Mouse (Mus musculus): ENCODE measurements around the gene Prdm9. TPM values are rescaled to one million over a fixed set of nuclear protein-coding genes. Genes with fewer than 3 reads are reported as not detected.
A peak's percentile ranks its signal among the peaks of the same experiment; 100 is the strongest.
"Not testable (repeated sequence)": the region's sequence is repeated elsewhere in the genome, so short reads cannot be mapped to it uniquely, and the experiment has no call there.

Prdm9 gene
- polyA plus RNA-seq, 1 experiment from 2014 or later, result 0.66 TPM

GRCm38 (mm10) chr17:15577291-15577694 is 13.1 kb upstream of the Prdm9 start:
- 2% methylated on average over 23 of the region's 32 CpGs for WGBS
- Histone ChIP-seq H3K9me3 (ENCODE audit: control insufficient read depth, low read length) (no peaks in the 10 kb centered on the region), H3K4me2 (peak overlapping the region; percentile 41), H3K4me3 (ENCODE audit: low read depth, low read length) (peak overlapping the region; percentile 31), H3K4me1 (ENCODE audit: control insufficient read depth, insufficient read depth, low read length) (no peaks in the 10 kb centered on the region), H3K27me3 (ENCODE audit: control insufficient read depth, insufficient read depth, low read length) (no peaks in the 10 kb centered on the region), H3K9ac (ENCODE audit: low read length) (0 out of 2 replicates have a peak overlapping the region, but pooled peaks have one; percentile 12), H3K36me3 (ENCODE audit: control insufficient read depth, insufficient read depth, low read length) (no peaks in the 10 kb centered on the region), H3K27ac (ENCODE audit: low read depth, low read length) (no peak overlapping the region)
- ATAC-seq (ENCODE audit: low FRiP score) (peak; percentile 78; the same call in 1 of the 2 replicates), DNase-seq (ENCODE audit: low spot score, missing footprints) (peak; percentile 93)

- Histone ChIP-seq H3K4me3 (ENCODE audit: low read depth, low read length) (no peak overlapping the region), H3K4me2 (no peak overlapping the region), H3K4me1 (ENCODE audit: control insufficient read depth, insufficient read depth, low read length) (no peaks in the 10 kb centered on the region), H3K36me3 (ENCODE audit: control insufficient read depth, insufficient read depth, low read length) (no peaks in the 10 kb centered on the region), H3K27ac (ENCODE audit: low read depth, low read length) (no peak overlapping the region), H3K9ac (ENCODE audit: low read length) (no peak overlapping the region), H3K9me3 (ENCODE audit: control insufficient read depth, low read length) (no peaks in the 10 kb centered on the region), H3K27me3 (ENCODE audit: control insufficient read depth, insufficient read depth, low read length) (no peaks in the 10 kb centered on the region)
- 74% methylated on average over 1 of the region's 1 CpGs for WGBS
- no peak for ATAC-seq (ENCODE audit: low FRiP score)
- no peak for DNase-seq (ENCODE audit: low spot score, missing footprints)
Observed at GRCm38 (mm10) chr17:15575056-15575455, 10.9 kb upstream of the Prdm9 start.

GRCm38 (mm10) chr17:15566908-15567307 is 2.8 kb upstream of the Prdm9 start:
- no peak for ATAC-seq (ENCODE audit: low FRiP score)
- no peaks in the 10 kb centered on the region for H3K9me3 ChIP-seq (ENCODE audit: control insufficient read depth, low read length)
- H3K27me3 ChIP-seq (ENCODE audit: control insufficient read depth, insufficient read depth, low read length), result no peaks in the 10 kb centered on the region
- H3K9ac ChIP-seq (ENCODE audit: low read length), result no peak overlapping the region
- no peak overlapping the region for H3K27ac ChIP-seq (ENCODE audit: low read depth, low read length)
- no peaks in the 10 kb centered on the region for H3K36me3 ChIP-seq (ENCODE audit: control insufficient read depth, insufficient read depth, low read length)
- 78% methylated on average over 5 of the region's 5 CpGs for WGBS
- no peak for DNase-seq (ENCODE audit: low spot score, missing footprints)
- no peak overlapping the region for H3K4me2 ChIP-seq
- no peak overlapping the region for H3K4me3 ChIP-seq (ENCODE audit: low read depth, low read length)
- no peaks in the 10 kb centered on the region for H3K4me1 ChIP-seq (ENCODE audit: control insufficient read depth, insufficient read depth, low read length)

- Histone ChIP-seq H3K27ac (ENCODE audit: low read depth, low read length) (no peak overlapping the region), H3K9ac (ENCODE audit: low read length) (peak overlapping the region; percentile 88; the same call in 1 of the 2 replicates), H3K27me3 (ENCODE audit: control insufficient read depth, insufficient read depth, low read length) (no peaks in the 10 kb centered on the region), H3K4me3 (ENCODE audit: low read depth, low read length) (peak overlapping the region; percentile 63), H3K9me3 (ENCODE audit: control insufficient read depth, low read length) (no peaks in the 10 kb centered on the region), H3K4me1 (ENCODE audit: control insufficient read depth, insufficient read depth, low read length) (no peaks in the 10 kb centered on the region), H3K36me3 (ENCODE audit: control insufficient read depth, insufficient read depth, low read length) (no peaks in the 10 kb centered on the region), H3K4me2 (peak overlapping the region; percentile 60)
- ATAC-seq (ENCODE audit: low FRiP score) (peak; percentile 22; the same call in 1 of the 2 replicates), DNase-seq (ENCODE audit: low spot score, missing footprints) (no peak)
- WGBS, result 49% methylated on average over 12 of the region's 12 CpGs
Observed at GRCm38 (mm10) chr17:15564928-15565300, 760 bp upstream of the Prdm9 start.

GRCm38 (mm10) chr17:15559946-15560345 is 4.2 kb downstream of the Prdm9 start:
- ATAC-seq (ENCODE audit: low FRiP score) (no peak), DNase-seq (ENCODE audit: low spot score, missing footprints) (no peak)
- H3K36me3 ChIP-seq (ENCODE audit: control insufficient read depth, insufficient read depth, low read length), result no peaks in the 10 kb centered on the region
- H3K4me2 ChIP-seq, result no peak overlapping the region
- WGBS, result 84% methylated on average over 2 of the region's 2 CpGs
- H3K9ac ChIP-seq (ENCODE audit: low read length), result no peak overlapping the region
- no peak overlapping the region for H3K4me3 ChIP-seq (ENCODE audit: low read depth, low read length)
- H3K27ac ChIP-seq (ENCODE audit: low read depth, low read length), result no peak overlapping the region
- H3K4me1 ChIP-seq (ENCODE audit: control insufficient read depth, insufficient read depth, low read length), result no peaks in the 10 kb centered on the region
- no peaks in the 10 kb centered on the region for H3K27me3 ChIP-seq (ENCODE audit: control insufficient read depth, insufficient read depth, low read length)
- H3K9me3 ChIP-seq (ENCODE audit: control insufficient read depth, low read length), result no peaks in the 10 kb centered on the region

- H3K36me3 ChIP-seq (ENCODE audit: control insufficient read depth, insufficient read depth, low read length), result no peaks in the 10 kb centered on the region
- H3K4me3 ChIP-seq (ENCODE audit: low read depth, low read length), result no peak overlapping the region
- ATAC-seq (ENCODE audit: low FRiP score), result no peak
- no peak for DNase-seq (ENCODE audit: low spot score, missing footprints)
- H3K4me2 ChIP-seq, result no peak overlapping the region
- no peak overlapping the region for H3K27ac ChIP-seq (ENCODE audit: low read depth, low read length)
- no peaks in the 10 kb centered on the region for H3K27me3 ChIP-seq (ENCODE audit: control insufficient read depth, insufficient read depth, low read length)
- WGBS, result 35% methylated on average over 1 of the region's 1 CpGs
- no peak overlapping the region for H3K9ac ChIP-seq (ENCODE audit: low read length)
- no peaks in the 10 kb centered on the region for H3K4me1 ChIP-seq (ENCODE audit: control insufficient read depth, insufficient read depth, low read length)
- no peaks in the 10 kb centered on the region for H3K9me3 ChIP-seq (ENCODE audit: control insufficient read depth, low read length)
Observed at GRCm38 (mm10) chr17:15549713-15550112, 14.4 kb downstream of the Prdm9 start.

GRCm38 (mm10) chr17:15546440-15546839 is 17.7 kb downstream of the Prdm9 start:
- Histone ChIP-seq H3K4me3 (ENCODE audit: low read depth, low read length) (no peak overlapping the region), H3K27ac (ENCODE audit: low read depth, low read length) (no peak overlapping the region), H3K4me2 (no peak overlapping the region), H3K36me3 (ENCODE audit: control insufficient read depth, insufficient read depth, low read length) (no peaks in the 10 kb centered on the region), H3K4me1 (ENCODE audit: control insufficient read depth, insufficient read depth, low read length) (no peaks in the 10 kb centered on the region), H3K9ac (ENCODE audit: low read length) (no peak overlapping the region), H3K27me3 (ENCODE audit: control insufficient read depth, insufficient read depth, low read length) (no peaks in the 10 kb centered on the region), H3K9me3 (ENCODE audit: control insufficient read depth, low read length) (no peaks in the 10 kb centered on the region)
- 79% methylated on average over 4 of the region's 4 CpGs for WGBS
- ATAC-seq (ENCODE audit: low FRiP score) (no peak), DNase-seq (ENCODE audit: low spot score, missing footprints) (no peak)

- H3K4me2 ChIP-seq; H3K4me1 ChIP-seq (ENCODE audit: control insufficient read depth, insufficient read depth, low read length); H3K9ac ChIP-seq (ENCODE audit: low read length); H3K27ac ChIP-seq (ENCODE audit: low read depth, low read length); H3K4me3 ChIP-seq (ENCODE audit: low read depth, low read length); H3K36me3 ChIP-seq (ENCODE audit: control insufficient read depth, insufficient read depth, low read length); H3K27me3 ChIP-seq (ENCODE audit: control insufficient read depth, insufficient read depth, low read length); ATAC-seq (ENCODE audit: low FRiP score); DNase-seq (ENCODE audit: low spot score, missing footprints); H3K9me3 ChIP-seq (ENCODE audit: control insufficient read depth, low read length): not testable (repeated sequence)
- 57% methylated on average over 4 of the region's 4 CpGs for WGBS
Observed at GRCm38 (mm10) chr17:15543868-15544267, 20.3 kb downstream of the Prdm9 start.

- Histone ChIP-seq H3K9me3 (ENCODE audit: control insufficient read depth, low read length) (no peaks in the 10 kb centered on the region), H3K4me1 (ENCODE audit: control insufficient read depth, insufficient read depth, low read length) (no peaks in the 10 kb centered on the region), H3K9ac (ENCODE audit: low read length) (no peak overlapping the region), H3K36me3 (ENCODE audit: control insufficient read depth, insufficient read depth, low read length) (no peaks in the 10 kb centered on the region), H3K4me3 (ENCODE audit: low read depth, low read length) (no peak overlapping the region), H3K4me2 (no peak overlapping the region), H3K27ac (ENCODE audit: low read depth, low read length) (no peak overlapping the region), H3K27me3 (ENCODE audit: control insufficient read depth, insufficient read depth, low read length) (peaks cover 5% of the 10 kb centered on the region)
- ATAC-seq (ENCODE audit: low FRiP score) (no peak), DNase-seq (ENCODE audit: low spot score, missing footprints) (no peak)
- 80% methylated on average over 4 of the region's 4 CpGs for WGBS
Observed at GRCm38 (mm10) chr17:15540309-15540708, 23.8 kb downstream of the Prdm9 start.
